13 mouse cellular contexts compared by ENCODE assay signal in genomic region chr1:138516946-138517345, GRCm38 (mm10).
DNase-seq lines count a peak whose midpoint lies in the region; ATAC-seq and TF ChIP-seq lines count a peak whose summit lies in the region.
"Had no signal": no experiment of that assay in that cellular context is flagged by ENCODE, and none has a peak within 500 bp of the region (broad histone marks: within the 10 kb centered on the region; RNA-seq: fewer than 3 reads in every experiment).

No protein-coding gene starts in this region.

- no peak for TF ChIP-seq EP300 in MEL (IDR thresholded peaks at IDR 0.05; ENCODE audit: low read depth in 1 of 2, low read length in 2 of 2)
- no peak for TF ChIP-seq EP300 in stomach, postnatal 0 days (optimal IDR thresholded peaks at IDR 0.05)

- H3K9ac ChIP-seq in heart, embryonic 13.5 days = no peak overlapping the region
- H3K9ac ChIP-seq in MEL (ENCODE audit: control insufficient read depth, low read depth, low read length, poor library complexity, severe bottlenecking) = no peak overlapping the region
- H3K9ac ChIP-seq in liver, embryonic 13.5 days = no peak overlapping the region
- H3K9ac ChIP-seq in stomach, postnatal 0 days (ENCODE audit: low read length) = no peak overlapping the region
- no peak overlapping the region for H3K9ac ChIP-seq in forebrain, postnatal 0 days
- H3K9ac ChIP-seq: embryonic facial prominence, embryonic 12.5 days; limb, embryonic 15.5 days had no signal

- H3K36me3 ChIP-seq in heart, embryonic 13.5 days = peaks cover 11% of the 10 kb centered on the region
- no peaks in the 10 kb centered on the region for H3K36me3 ChIP-seq in MEL (ENCODE audit: control insufficient read depth in 1 of 2, insufficient read depth in 2 of 2, low read length in 2 of 2)
- H3K36me3 ChIP-seq in liver, embryonic 13.5 days = no peaks in the 10 kb centered on the region
- H3K36me3 ChIP-seq in stomach, postnatal 0 days (ENCODE audit: control insufficient read depth, insufficient read depth, low read length) = peaks cover 3% of the 10 kb centered on the region; the same call in 1 of the 2 replicates
- no peaks in the 10 kb centered on the region for H3K36me3 ChIP-seq in forebrain, postnatal 0 days (ENCODE audit: insufficient read depth)
- H3K36me3 ChIP-seq: embryonic facial prominence, embryonic 12.5 days; limb, embryonic 15.5 days had no signal

- peak overlapping the region; percentile 19; the same call in 1 of the 2 replicates for H3K4me2 ChIP-seq in heart, embryonic 13.5 days
- peak overlapping the region; percentile 13; the same call in 1 of the 2 replicates for H3K4me2 ChIP-seq in liver, embryonic 13.5 days
- 0 out of 2 replicates have a peak overlapping the region, but pooled peaks have one; percentile 29 for H3K4me2 ChIP-seq in stomach, postnatal 0 days (replicated peaks; ENCODE audit: low read depth)
- H3K4me2 ChIP-seq in forebrain, postnatal 0 days (ENCODE audit: low read depth) = no peak overlapping the region
- H3K4me2 ChIP-seq: embryonic facial prominence, embryonic 12.5 days; limb, embryonic 15.5 days had no signal

- 28% methylated on average over 2 of the region's 2 CpGs for WGBS in heart, embryonic 13.5 days
- WGBS in liver, embryonic 13.5 days (ENCODE audit: insufficient replicate concordance) = 44% methylated on average over 2 of the region's 2 CpGs
- 78% methylated on average over 2 of the region's 2 CpGs for WGBS in stomach, postnatal 0 days
- 85% methylated on average over 2 of the region's 2 CpGs for WGBS in forebrain, postnatal 0 days

- no peak overlapping the region for H3K4me3 ChIP-seq in heart, embryonic 13.5 days
- H3K4me3 ChIP-seq in MEL (ENCODE audit: control insufficient read depth in 1 of 2, insufficient read depth in 1 of 2, low read depth in 2 of 2, low read length in 2 of 2) = no peak overlapping the region
- H3K4me3 ChIP-seq in liver, embryonic 13.5 days (replicated peaks) = no peak overlapping the region
- H3K4me3 ChIP-seq in stomach, postnatal 0 days (ENCODE audit: low read depth, low read length) = no peak overlapping the region
- H3K4me3 ChIP-seq in forebrain, postnatal 0 days (ENCODE audit: low read depth, low read length) = no peak overlapping the region
- H3K4me3 ChIP-seq: embryonic facial prominence, embryonic 12.5 days; limb, embryonic 15.5 days had no signal

- H3K27ac ChIP-seq in heart, embryonic 13.5 days (replicated peaks) = peak overlapping the region; percentile 29; the same call in 1 of the 2 replicates
- H3K27ac ChIP-seq in MEL (ENCODE audit: control insufficient read depth, low read depth, low read length) = no peak overlapping the region
- no peak overlapping the region for H3K27ac ChIP-seq in liver, embryonic 13.5 days
- no peak overlapping the region for H3K27ac ChIP-seq in stomach, postnatal 0 days (replicated peaks)
- no peak overlapping the region for H3K27ac ChIP-seq in forebrain, postnatal 0 days (ENCODE audit: low read depth, low read length)
- H3K27ac ChIP-seq: embryonic facial prominence, embryonic 12.5 days; limb, embryonic 15.5 days had no signal

- TF ChIP-seq RAD21 in MEL (IDR thresholded peaks at IDR 0.05; ENCODE audit: low read depth, low read length) = no peak

- no peak for DNase-seq in heart, postnatal 10 days
- peak; percentile 17 for DNase-seq in MEL (ENCODE audit: low read depth, low spot score)
- DNase-seq in liver, embryonic 13.5 days = no peak
- DNase-seq in stomach, postnatal 0 days (ENCODE audit: low spot score) = no peak
- DNase-seq in forebrain, postnatal 0 days = no peak
- no peak for DNase-seq in gastrocnemius, postnatal 14 days
- DNase-seq in adrenal gland, adult 18-20 months (ENCODE audit: low spot score in 2 of 2) = no peak
- DNase-seq: kidney, postnatal 4 days had no signal

- no peak for TF ChIP-seq CTCF in MEL (IDR thresholded peaks at IDR 0.05 in 2 of 3, conservative IDR thresholded peaks at IDR 0.05 in 1 of 3; ENCODE audit: control insufficient read depth in 1 of 3, insufficient read depth in 1 of 3, low read depth in 2 of 3, low read length in 3 of 3, poor library complexity in 1 of 3, severe bottlenecking in 1 of 3)
- no peak for TF ChIP-seq CTCF in stomach, postnatal 0 days (IDR thresholded peaks at IDR 0.05; ENCODE audit: low read depth)
- no peak for TF ChIP-seq CTCF in forebrain, postnatal 0 days (IDR thresholded peaks at IDR 0.05; ENCODE audit: low read depth)

- no peaks in the 10 kb centered on the region for H3K27me3 ChIP-seq in heart, embryonic 13.5 days (replicated peaks)
- H3K27me3 ChIP-seq in MEL (ENCODE audit: control insufficient read depth in 1 of 2, insufficient read depth in 2 of 2, low read length in 2 of 2) = no peaks in the 10 kb centered on the region
- no peaks in the 10 kb centered on the region for H3K27me3 ChIP-seq in liver, embryonic 13.5 days
- H3K27me3 ChIP-seq in stomach, postnatal 0 days (ENCODE audit: control insufficient read depth, insufficient read depth, low read length) = no peaks in the 10 kb centered on the region
- no peaks in the 10 kb centered on the region for H3K27me3 ChIP-seq in forebrain, postnatal 0 days (ENCODE audit: insufficient read depth, low read length)
- H3K27me3 ChIP-seq: embryonic facial prominence, embryonic 12.5 days; limb, embryonic 15.5 days had no signal

- no peak for ATAC-seq in heart, embryonic 13.5 days (ENCODE audit: extremely low read depth, insufficient number of reproducible peaks, low FRiP score, low TSS enrichment)
- ATAC-seq in liver, embryonic 13.5 days (ENCODE audit: low read depth) = no peak
- ATAC-seq in stomach, postnatal 0 days (ENCODE audit: low FRiP score, low TSS enrichment) = no peak
- ATAC-seq in forebrain, postnatal 0 days = no peak
- ATAC-seq: hindbrain, embryonic 16.5 days; midbrain, embryonic 16.5 days had no signal

- H3K79me2 ChIP-seq in MEL (ENCODE audit: control insufficient read depth, insufficient read depth, low read length, poor library complexity) = no peaks in the 10 kb centered on the region

- TF ChIP-seq POLR2A in MEL (IDR thresholded peaks at IDR 0.05; ENCODE audit: control insufficient read depth in 1 of 2, insufficient read depth in 1 of 2, low read depth in 1 of 2, low read length in 2 of 2, poor library complexity in 1 of 2) = no peak

- intact Hi-C loops in heart, postnatal 10 days (cut with DNase I) = no loop called here
- intact Hi-C loops in gastrocnemius, postnatal 14 days (cut with DNase I; ENCODE audit: low total_unique reads) = no loop called here

- peaks cover 11% of the 10 kb centered on the region for H3K4me1 ChIP-seq in heart, embryonic 13.5 days
- H3K4me1 ChIP-seq in MEL (ENCODE audit: control insufficient read depth in 1 of 2, insufficient read depth in 2 of 2, low read length in 2 of 2) = no peaks in the 10 kb centered on the region
- H3K4me1 ChIP-seq in liver, embryonic 13.5 days (replicated peaks) = 0 out of 2 replicates have a peak, but pooled peaks cover 5% of the 10 kb centered on the region
- H3K4me1 ChIP-seq in stomach, postnatal 0 days (replicated peaks; ENCODE audit: control insufficient read depth, insufficient read depth) = no peaks in the 10 kb centered on the region; the same call in 1 of the 2 replicates
- H3K4me1 ChIP-seq in forebrain, postnatal 0 days (ENCODE audit: insufficient read depth) = no peaks in the 10 kb centered on the region

- no peaks in the 10 kb centered on the region for H3K9me3 ChIP-seq in heart, embryonic 13.5 days
- no peaks in the 10 kb centered on the region for H3K9me3 ChIP-seq in MEL (replicated peaks; ENCODE audit: insufficient read depth, low read length)
- no peaks in the 10 kb centered on the region for H3K9me3 ChIP-seq in liver, embryonic 13.5 days (replicated peaks)
- no peaks in the 10 kb centered on the region for H3K9me3 ChIP-seq in stomach, postnatal 0 days (ENCODE audit: control insufficient read depth, low read length)
- H3K9me3 ChIP-seq in forebrain, postnatal 0 days (ENCODE audit: low read length) = no peaks in the 10 kb centered on the region
- H3K9me3 ChIP-seq: embryonic facial prominence, embryonic 12.5 days; limb, embryonic 15.5 days had no signal

TF ChIP-seq in MEL, 35 proteins besides CTCF, POLR2A, EP300 and RAD21:
- TF ChIP-seq MAX (IDR thresholded peaks at IDR 0.05; ENCODE audit: low read length) (no peak), TCF12 (IDR thresholded peaks at IDR 0.05; ENCODE audit: low read depth, low read length) (no peak), CHD1 (IDR thresholded peaks at IDR 0.05; ENCODE audit: low read depth, low read length) (no peak), HCFC1 (IDR thresholded peaks at IDR 0.05; ENCODE audit: low read depth, low read length) (no peak), ZKSCAN1 (IDR thresholded peaks at IDR 0.05; ENCODE audit: low read depth, low read length) (no peak), CHD2 (IDR thresholded peaks at IDR 0.05; ENCODE audit: low read length) (no peak), GATA1 (IDR thresholded peaks at IDR 0.05; ENCODE audit: low read depth, low read length) (no peak), TAL1 (IDR thresholded peaks at IDR 0.05; ENCODE audit: low read length) (no peak), MYC (IDR thresholded peaks at IDR 0.05; ENCODE audit: low read depth, low read length) (no peak)
